Mouse (Mus musculus) urinary bladder, postnatal 0 days (tissue): Measurements from ENCODE around the gene Lhx1. TPM values are rescaled to one million over a fixed set of nuclear protein-coding genes. Genes with fewer than 3 reads are reported as not detected.

Source experiments
- polyA plus RNA-seq: library from polyadenylated mRNA; unstranded; fragments of >200 nt; fragmentation: Nextera tagmentation; extraction: Ambion mirVana; gene quantifications from 2 replicates; pipeline ENCODE4 v1.2.1, GENCODE M21; 2015

The Lhx1 gene
- not detected in 2 replicates for polyA plus RNA-seq

GRCm38 (mm10) chr11:84525421-84526274, at the start of gene Lhx1:
Gene Lhx1 (minus strand): TSS chr11:84525535.

GRCm38 (mm10) chr11:84513171-84514116, 11.9 kb downstream of the Lhx1 start, which contains the start of gene Aatf:
Gene Aatf (minus strand): TSS chr11:84513522.

Other genes starting within 250 kb of the Lhx1 start
- gene Aatf, start 12.0 kb downstream of the Lhx1 start, polyA plus RNA-seq = 26.0 and 26.7 TPM in 2 replicates